Mouse (Mus musculus) limb, embryonic 14.5 days (tissue): ENCODE results near the gene 1600015I10Rik. TPM values are rescaled to one million over a fixed set of nuclear protein-coding genes. Genes with fewer than 3 reads are reported as not detected.

Experiments
- ATAC-seq: fragments of 200-750 bp; cut with Nextera tagmentation; 2 replicates; pipeline ENCODE4 v1.8.0; 2017; ENCODE audit warnings: low read depth, moderate number of reproducible peaks, moderate TSS enrichment; ENCODE audit not compliant: low FRiP score
- DNase-seq: peaks from one replicate; pipeline ENCODE4 v3.0.0-alpha.2; 2015; ENCODE audit warnings: low spot score
- H3K27ac ChIP-seq: fragments of 300-500 bp; sonication (generic); replicated peaks from 2 replicates; pipeline ENCODE4 v1.5.1; 2014; ENCODE audit warnings: low read depth, mild to moderate bottlenecking, low read length, moderate library complexity, mixed read lengths
- H3K27me3 ChIP-seq: fragments of 300-500 bp; sonication (generic); 2 replicates; pipeline ENCODE4 v1.6.1; 2014; ENCODE audit warnings: low read length, mixed read lengths; ENCODE audit not compliant: control insufficient read depth, insufficient read depth
- H3K36me3 ChIP-seq: fragments of 300-500 bp; sonication (generic); 2 replicates; pipeline ENCODE4 v1.6.1; 2014; ENCODE audit warnings: mild to moderate bottlenecking, low read length, moderate library complexity, mixed read lengths; ENCODE audit not compliant: control insufficient read depth, insufficient read depth
- H3K4me1 ChIP-seq: fragments of 300-500 bp; sonication (generic); 2 replicates; pipeline ENCODE4 v1.6.1; 2014; ENCODE audit warnings: antibody characterized with exemption, low read length, mixed read lengths; ENCODE audit not compliant: control insufficient read depth, insufficient read depth
- H3K4me2 ChIP-seq: fragments of 300-500 bp; sonication (generic); replicated peaks from 2 replicates; pipeline ENCODE4 v1.6.1; 2014; ENCODE audit warnings: low read depth, mild to moderate bottlenecking, low read length, moderate library complexity; ENCODE audit not compliant: severe bottlenecking
- H3K4me3 ChIP-seq: fragments of 300-500 bp; sonication (generic); replicated peaks from 2 replicates; pipeline ENCODE4 v1.5.1; 2014; ENCODE audit warnings: low read length
- H3K9ac ChIP-seq: fragments of 300-500 bp; sonication (generic); 2 replicates; pipeline ENCODE4 v1.6.1; 2014; ENCODE audit warnings: mild to moderate bottlenecking, low read depth, low read length, moderate library complexity; ENCODE audit not compliant: severe bottlenecking
- H3K9me3 ChIP-seq: fragments of 300-500 bp; sonication (generic); 2 replicates; pipeline ENCODE4 v1.6.1; 2016; ENCODE audit warnings: low read length; ENCODE audit not compliant: control insufficient read depth
- POLR2A ChIP-seq: fragments of 200-500 bp; IDR thresholded peaks from 2 replicates; pipeline ENCODE4 v1.8.0; 2012; ENCODE audit warnings: inconsistent platforms, mild to moderate bottlenecking, moderate library complexity, borderline replicate concordance; ENCODE audit not compliant: insufficient read depth, insufficient read length; ENCODE audit errors: extremely low read depth
- WGBS: fragments of 180-500 bp; shearing (Covaris S2); extraction: QIAGEN DNeasy Blood & Tissue Kit; methylation state at CpG from one replicate; pipeline ENCODE4 v1.1.7; 2014; 5-methylcytosine and 5-hydroxymethylcytosine counted together
- polyA plus RNA-seq, 2 experiments: library from polyadenylated mRNA; depleted of rRNA in 1 of 2; stranded (reverse) in 1 of 2; unstranded in 1 of 2; fragments of >200 nt; fragmentation: Nextera tagmentation in 1 of 2; extraction: Ambion mirVana in 1 of 2; gene quantifications; 2 replicates each; pipeline versions ENCODE4 v1.2.1 to v1.2.3; 2012 to 2014

Gene 1600015I10Rik
- polyA plus RNA-seq, 2 experiments = 0.04 TPM; not detected in 1

DNA sequence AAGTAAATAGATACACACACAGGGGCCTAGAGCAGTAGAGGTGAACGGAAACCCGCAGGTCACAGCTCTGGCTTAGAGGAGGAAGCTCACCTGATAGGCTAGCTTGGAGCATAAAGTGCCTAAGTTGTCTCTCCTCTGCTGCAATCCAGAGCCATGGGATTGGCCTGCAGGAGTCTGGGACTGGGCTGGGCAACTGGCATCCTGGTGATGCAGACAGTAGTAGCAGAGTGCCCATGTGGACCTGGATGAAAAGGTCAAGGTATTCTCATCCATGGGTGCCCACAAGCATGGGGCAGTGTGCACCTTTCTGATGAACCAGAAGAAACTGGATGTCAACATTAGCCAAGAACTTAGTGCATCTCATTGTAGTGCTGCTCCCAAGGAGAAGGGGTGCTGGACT, 16.1 kb upstream of the 1600015I10Rik start:
- TF ChIP-seq POLR2A = no peak
- H3K4me2 ChIP-seq = no peak overlapping the region
- no peak for ATAC-seq
- no peaks in the 10 kb centered on the region for H3K4me1 ChIP-seq
- no peaks in the 10 kb centered on the region for H3K27me3 ChIP-seq
- H3K36me3 ChIP-seq = no peaks in the 10 kb centered on the region
- H3K9ac ChIP-seq = no peak overlapping the region
- DNase-seq = no peak
- no peaks in the 10 kb centered on the region for H3K9me3 ChIP-seq
- no peak overlapping the region for H3K4me3 ChIP-seq
- 92% methylated on average over 2 of the region's 2 CpGs for WGBS
- no peak overlapping the region for H3K27ac ChIP-seq

DNA sequence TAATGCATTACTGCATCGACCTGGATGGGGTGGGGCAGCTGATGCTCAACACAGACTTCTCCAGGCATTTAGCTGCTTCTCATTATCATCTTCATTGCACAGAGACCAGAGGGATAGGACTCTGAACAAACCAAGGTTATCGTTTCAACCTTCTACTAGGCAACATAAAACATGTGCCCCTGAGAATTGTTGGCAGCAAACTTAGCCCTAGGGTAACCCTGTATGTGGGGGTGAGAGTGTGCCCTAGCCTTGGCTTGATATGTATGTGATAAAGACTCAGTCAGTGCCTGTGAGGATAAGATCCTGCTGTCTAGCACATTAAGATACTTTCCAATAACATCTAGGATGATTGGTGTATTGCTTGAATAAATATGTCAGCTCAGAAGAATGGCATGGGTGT, 19.9 kb downstream of the 1600015I10Rik start:
- no peak for TF ChIP-seq POLR2A
- Histone ChIP-seq H3K4me3 (no peak overlapping the region), H3K9ac (no peak overlapping the region), H3K27ac (no peak overlapping the region), H3K4me1 (no peaks in the 10 kb centered on the region), H3K36me3 (no peaks in the 10 kb centered on the region), H3K9me3 (no peaks in the 10 kb centered on the region), H3K4me2 (no peak overlapping the region), H3K27me3 (no peaks in the 10 kb centered on the region)
- ATAC-seq = no peak
- WGBS = 72% methylated on average over 2 of the region's 2 CpGs
- DNase-seq = no peak

DNA sequence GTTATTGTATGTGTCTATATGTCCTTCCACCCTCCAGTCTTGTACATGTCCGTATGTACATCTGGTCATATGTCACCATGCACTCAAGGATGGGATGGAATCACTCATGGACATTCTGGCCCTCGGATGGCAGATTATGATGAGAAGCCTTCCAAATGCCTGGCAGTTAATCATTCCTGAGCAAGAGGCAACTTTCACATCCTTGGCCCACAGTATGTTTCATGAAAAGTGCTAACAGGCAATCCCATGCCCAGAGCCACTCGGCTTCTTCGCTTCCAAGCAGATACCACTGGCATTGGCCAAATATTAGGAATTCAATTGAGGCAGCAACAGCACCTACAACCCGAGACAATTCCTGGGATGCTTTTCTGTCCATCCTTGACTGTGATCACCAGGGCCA, 21.0 kb downstream of the 1600015I10Rik start:
- Histone ChIP-seq H3K9ac (no peak overlapping the region), H3K4me3 (no peak overlapping the region), H3K27ac (no peak overlapping the region), H3K27me3 (no peaks in the 10 kb centered on the region), H3K36me3 (no peaks in the 10 kb centered on the region), H3K9me3 (no peaks in the 10 kb centered on the region), H3K4me1 (no peaks in the 10 kb centered on the region), H3K4me2 (no peak overlapping the region)
- TF ChIP-seq POLR2A = no peak
- 90% methylated on average over 5 of the region's 5 CpGs for WGBS
- DNase-seq (no peak), ATAC-seq (no peak)

- no peak for ATAC-seq
- Histone ChIP-seq H3K27ac (no peak overlapping the region), H3K4me3 (no peak overlapping the region), H3K9me3 (no peaks in the 10 kb centered on the region), H3K36me3 (no peaks in the 10 kb centered on the region), H3K27me3 (no peaks in the 10 kb centered on the region), H3K4me1 (no peaks in the 10 kb centered on the region), H3K4me2 (no peak overlapping the region), H3K9ac (no peak overlapping the region)
- WGBS = 95% methylated on average over 6 of the region's 6 CpGs
- no peak for TF ChIP-seq POLR2A
- no peak for DNase-seq
These were observed 21.9 kb downstream of the 1600015I10Rik start for GRCm38 (mm10) chr6:48951630-48952029.

- H3K36me3 ChIP-seq = no peaks in the 10 kb centered on the region
- no peaks in the 10 kb centered on the region for H3K27me3 ChIP-seq
- DNase-seq (no peak), ATAC-seq (no peak)
- no peak overlapping the region for H3K9ac ChIP-seq
- no peak overlapping the region for H3K27ac ChIP-seq
- no peaks in the 10 kb centered on the region for H3K9me3 ChIP-seq
- WGBS = 90% methylated on average over 5 of the region's 5 CpGs
- no peak for TF ChIP-seq POLR2A
- no peaks in the 10 kb centered on the region for H3K4me1 ChIP-seq
- no peak overlapping the region for H3K4me2 ChIP-seq
- H3K4me3 ChIP-seq = no peak overlapping the region
These were observed 23.5 kb downstream of the 1600015I10Rik start for GRCm38 (mm10) chr6:48953220-48953619.

DNA sequence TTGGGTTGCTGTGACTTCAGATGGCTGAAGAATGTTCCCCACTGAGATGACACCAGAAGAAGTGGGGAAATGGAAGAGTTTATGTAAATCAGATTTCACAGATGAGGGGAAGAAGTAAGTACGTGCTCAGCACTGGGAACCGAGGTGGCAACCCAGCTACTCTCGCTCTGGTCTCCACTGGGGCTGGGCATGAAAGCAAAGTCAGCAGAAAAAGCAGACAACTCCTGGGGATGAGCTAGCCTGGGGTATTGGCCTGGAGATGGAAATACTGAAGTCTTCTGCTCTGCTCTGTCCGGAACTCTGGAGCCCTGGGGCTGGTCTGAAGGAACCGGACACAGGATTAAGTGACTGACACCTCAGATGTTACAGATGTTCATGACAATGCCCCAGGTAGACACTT, 24.5 kb downstream of the 1600015I10Rik start:
- DNase-seq (no peak), ATAC-seq (no peak)
- Histone ChIP-seq H3K4me2 (no peak overlapping the region), H3K9ac (no peak overlapping the region), H3K4me3 (no peak overlapping the region), H3K4me1 (no peaks in the 10 kb centered on the region), H3K9me3 (no peaks in the 10 kb centered on the region), H3K27ac (no peak overlapping the region), H3K36me3 (no peaks in the 10 kb centered on the region), H3K27me3 (no peaks in the 10 kb centered on the region)
- no peak for TF ChIP-seq POLR2A
- WGBS = 79% methylated on average over 5 of the region's 5 CpGs
